Comparison of ENCODE assay signal across 1 mouse cellular context in genomic region chr2:114654365-114655239, GRCm38 (mm10).
TF ChIP-seq lines count a peak whose summit lies in the region.

Gene Dph6 (minus strand): TSS chr2:114654964.

TF ChIP-seq in CH12.LX, 34 proteins besides CTCF, POLR2A, EP300 and RAD21 (continued from another document):
- TF ChIP-seq CHD2 (IDR thresholded peaks at IDR 0.05; ENCODE audit: low read length) (no peak), MEF2A (IDR thresholded peaks at IDR 0.05; ENCODE audit: borderline replicate concordance, low read depth, low read length) (peak; percentile 41; the same call in 1 of the 2 replicates), ELF1 (IDR thresholded peaks at IDR 0.05; ENCODE audit: low read depth, low read length) (no peak), SIN3A (IDR thresholded peaks at IDR 0.05; ENCODE audit: low read length) (peak; percentile 22; the same call in 1 of the 2 replicates), TCF12 (IDR thresholded peaks at IDR 0.05; ENCODE audit: low read depth, low read length) (peak; percentile 82), MAFK (IDR thresholded peaks at IDR 0.05; ENCODE audit: insufficient replicate concordance, low read length) (no peak), POLR2AphosphoS2 (IDR thresholded peaks at IDR 0.05; ENCODE audit: low read depth, low read length) (peak; percentile 85), RCOR1 (conservative IDR thresholded peaks at IDR 0.05; ENCODE audit: low read depth, low read length) (no peak), ZC3H11A (IDR thresholded peaks at IDR 0.05; ENCODE audit: low read depth, low read length) (no peak), KAT2A (IDR thresholded peaks at IDR 0.05; ENCODE audit: insufficient replicate concordance, low read length) (peak; percentile 54; the same call in 1 of the 2 replicates), MXI1 (IDR thresholded peaks at IDR 0.05; ENCODE audit: low read depth, low read length) (peak; percentile 76)
